Mouse (Mus musculus): ENCODE data around the gene Entpd1.
"Not testable (repeated sequence)": the region's sequence is repeated elsewhere in the genome, so short reads cannot be mapped to it uniquely, and the experiment has no call there.

Gene Entpd1

GRCm38 (mm10) chr19:40611830-40612506 lies at the start of gene Entpd1, which contains the start of gene Tctn3:
Gene Entpd1, plus strand, starts transcription at chr19:40612366.
Gene Tctn3, minus strand, starts transcription at chr19:40612233.
- peak; percentile 97 for DNase-seq

GRCm38 (mm10) chr19:40563880-40564645 lies 48.1 kb upstream of the Entpd1 start:
- DNase-seq = no peak

GRCm38 (mm10) chr19:40567616-40568015 lies 44.5 kb upstream of the Entpd1 start:
- no peak for DNase-seq

DNA sequence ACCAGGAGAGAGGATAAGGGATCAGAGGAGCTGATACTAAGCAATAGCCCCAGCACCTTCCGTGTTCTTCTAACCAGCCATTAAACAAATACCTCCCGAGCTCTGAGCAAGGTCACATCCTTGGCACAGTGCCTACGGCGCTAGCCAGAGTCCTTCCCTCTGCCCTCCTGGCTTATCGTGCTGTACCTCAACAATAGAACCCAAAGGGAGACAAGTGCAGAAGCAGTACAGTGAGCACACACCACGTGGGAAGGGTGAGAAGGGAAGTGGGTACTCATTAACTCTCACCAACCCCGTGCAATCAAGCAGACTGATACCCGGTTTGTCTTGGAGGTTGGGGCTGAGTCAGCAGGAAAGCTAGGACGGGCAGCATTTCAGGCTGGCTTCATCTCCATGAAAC lies 41.4 kb upstream of the Entpd1 start:
- peak; percentile 75 for DNase-seq

DNA sequence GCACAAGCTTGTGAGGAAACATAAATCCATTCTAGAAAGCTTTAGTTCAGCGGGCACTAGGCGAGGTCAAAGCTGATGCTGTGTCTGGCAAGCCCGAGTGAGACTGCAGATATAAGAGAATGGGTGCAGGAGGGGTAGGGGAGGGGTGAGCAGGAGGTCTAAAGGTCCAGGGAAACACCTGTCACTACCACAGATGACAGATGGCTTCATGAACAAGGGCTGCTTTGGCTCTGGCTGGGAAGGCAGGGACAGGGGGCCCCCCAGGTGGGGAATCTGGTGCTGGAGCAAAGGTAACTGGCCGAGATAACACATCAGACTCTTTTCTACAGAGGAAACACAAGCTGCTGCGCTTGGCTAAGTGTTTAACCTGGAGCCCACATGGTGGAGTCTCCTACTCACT lies 36.7 kb upstream of the Entpd1 start:
- DNase-seq = no peak

- no peak for DNase-seq
Observed at GRCm38 (mm10) chr19:40580902-40581301, 31.3 kb upstream of the Entpd1 start.

DNA sequence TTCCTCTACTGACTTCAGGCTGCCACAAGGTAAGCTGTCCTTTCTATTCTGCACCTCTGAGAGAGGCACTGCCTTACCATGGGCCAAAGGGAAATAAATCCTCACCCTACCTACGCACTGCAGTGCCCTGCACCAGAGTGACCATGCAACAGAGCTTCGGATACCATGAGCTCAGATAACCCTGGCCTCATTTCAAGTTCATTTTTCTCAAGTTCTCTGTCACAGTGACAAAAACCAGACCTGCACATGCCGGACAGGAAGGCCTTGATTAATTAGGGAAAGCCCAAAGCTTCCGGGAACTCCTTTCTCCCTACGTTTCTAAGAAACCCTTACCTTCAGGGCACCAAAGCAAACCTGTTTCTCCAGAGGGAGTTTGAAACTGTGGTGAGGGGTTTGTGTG lies 30.5 kb upstream of the Entpd1 start:
- DNase-seq = no peak

DNA sequence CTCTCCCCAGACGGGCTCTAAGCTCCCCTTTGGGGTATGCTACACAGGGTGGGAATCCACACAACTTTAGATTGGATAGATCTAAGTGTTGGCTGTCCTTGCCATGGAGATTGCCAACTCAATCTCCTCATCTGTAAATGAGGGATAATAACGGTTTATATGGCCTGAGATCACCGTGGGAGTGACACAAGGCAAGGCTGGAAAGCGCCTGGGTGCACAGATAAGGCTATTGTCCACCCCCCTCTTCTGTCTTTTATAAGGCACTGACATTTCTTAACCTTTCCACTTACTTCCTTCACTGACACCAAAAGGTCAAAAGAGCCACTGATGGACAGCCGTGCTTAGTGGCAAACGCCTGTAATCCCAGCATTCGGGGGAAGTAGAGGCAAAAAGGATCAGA lies 25.3 kb upstream of the Entpd1 start:
- DNase-seq = no peak

GRCm38 (mm10) chr19:40587491-40588292 lies 24.5 kb upstream of the Entpd1 start:
- no peak for DNase-seq

DNA sequence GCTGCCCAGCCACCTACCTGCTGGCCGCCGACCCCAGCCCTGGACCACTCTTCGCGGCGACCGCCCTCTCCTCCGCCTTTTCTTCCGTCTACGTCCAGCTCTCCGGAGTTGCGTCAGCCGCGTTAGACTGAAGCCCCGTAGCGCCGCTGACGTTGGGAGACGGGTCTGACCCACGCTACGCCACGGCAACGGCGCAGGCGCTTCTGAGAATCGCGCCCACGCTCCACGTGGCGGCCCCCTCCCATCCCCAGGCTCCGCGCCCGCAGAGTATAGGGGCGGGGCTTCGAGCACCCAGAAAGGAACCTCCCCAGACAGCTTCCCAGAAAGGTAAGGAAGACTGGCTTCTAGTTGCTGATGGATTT lies 23.9 kb upstream of the Entpd1 start, which contains the start of gene Aldh18a1:
Gene Aldh18a1 (minus strand): TSS at position 171 of the 362 bp plus-strand sequence.
- peak; percentile 96 for DNase-seq

DNA sequence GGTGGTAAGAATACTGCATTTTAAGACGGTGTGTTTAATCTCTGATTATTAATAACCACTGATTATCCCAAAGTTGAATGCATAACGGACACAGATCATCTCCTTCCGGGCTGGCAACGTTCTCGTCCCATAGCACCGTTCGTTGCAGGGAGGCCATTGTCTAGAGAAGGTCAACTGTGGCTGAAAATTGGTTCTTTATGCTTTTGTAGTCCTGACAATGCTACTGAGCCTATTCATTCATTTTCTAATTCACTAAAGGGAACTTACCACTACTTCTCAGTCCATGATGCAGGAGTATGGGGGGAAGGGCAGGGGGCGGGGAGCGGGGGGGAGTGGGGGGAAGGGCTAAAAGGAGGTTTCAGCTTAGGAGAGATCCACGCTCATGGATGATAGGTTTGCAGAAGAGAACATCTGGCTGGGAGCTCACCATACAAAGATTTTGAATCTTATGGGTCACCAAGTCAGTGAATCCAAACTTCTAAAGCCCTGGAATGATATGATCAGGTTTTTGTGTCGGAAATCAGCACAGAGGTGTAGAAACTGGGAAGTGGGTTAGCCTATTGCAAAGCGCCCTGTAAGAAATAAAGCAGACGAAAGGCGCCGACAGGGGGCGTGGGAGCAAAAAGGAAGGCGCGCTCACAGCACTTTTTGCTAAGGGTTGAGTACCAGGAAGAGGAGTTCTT lies 23.2 kb upstream of the Entpd1 start:
- peak; percentile 95 for DNase-seq

GRCm38 (mm10) chr19:40589530-40589880 lies 22.7 kb upstream of the Entpd1 start:
- no peak for DNase-seq

DNA sequence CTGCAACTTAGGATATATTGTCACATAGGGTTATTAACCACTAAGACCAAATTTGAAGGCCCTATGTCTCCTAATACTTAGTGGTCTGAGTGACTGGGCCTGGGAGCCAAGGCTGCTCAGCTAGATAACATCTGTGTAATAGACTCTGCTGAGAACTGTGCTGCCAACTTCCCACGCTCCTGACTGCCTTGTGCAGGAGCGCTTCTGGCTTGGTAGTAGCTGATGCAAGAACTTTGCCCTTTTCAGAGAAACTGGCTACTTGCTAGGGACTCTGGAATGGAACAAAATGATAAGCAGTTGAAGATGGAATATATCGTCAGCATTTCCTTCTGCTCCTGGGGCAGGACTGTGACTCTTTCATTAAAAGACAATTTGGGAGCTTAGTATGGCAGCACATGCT lies 16.9 kb upstream of the Entpd1 start:
- DNase-seq = no peak

DNA sequence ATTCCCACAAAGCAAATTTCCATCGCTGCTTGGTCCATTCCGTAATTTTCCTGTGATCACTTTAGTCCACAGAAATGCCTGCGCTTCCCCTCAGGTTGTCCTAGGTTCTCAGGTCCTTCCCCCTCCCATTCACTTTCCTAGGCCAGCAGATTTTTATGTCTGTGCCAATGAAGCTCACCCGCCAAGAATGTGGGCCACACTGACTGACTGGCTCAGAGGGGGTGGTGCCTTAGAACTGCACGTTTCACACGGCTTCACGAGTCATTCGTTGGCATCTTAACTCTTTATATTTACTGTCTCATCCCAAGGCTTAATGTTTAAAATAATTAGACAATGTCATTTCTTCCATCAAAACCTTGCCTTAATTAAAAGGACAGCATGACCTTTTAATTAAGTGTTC lies 16.3 kb upstream of the Entpd1 start:
- no peak for DNase-seq

DNA sequence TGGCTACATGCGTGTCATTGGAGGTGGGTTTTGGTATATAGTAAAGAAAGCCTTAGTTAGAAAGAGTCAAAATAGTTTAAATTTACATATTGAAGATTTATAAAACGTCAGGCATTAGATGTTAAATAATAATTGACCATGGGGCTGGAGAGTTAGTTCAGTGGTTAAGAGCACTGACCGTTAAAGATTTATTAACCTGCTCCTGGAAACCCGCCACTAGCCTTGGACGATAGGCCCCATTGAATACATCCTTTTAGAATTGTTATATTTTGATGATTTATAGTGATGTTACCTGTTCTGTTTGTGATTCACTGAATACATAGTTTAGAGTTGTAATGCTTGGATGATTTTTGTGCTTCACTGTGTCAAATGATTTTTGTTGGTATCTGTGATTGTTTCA lies 11.3 kb upstream of the Entpd1 start:
- peak; percentile 17 for DNase-seq

DNA sequence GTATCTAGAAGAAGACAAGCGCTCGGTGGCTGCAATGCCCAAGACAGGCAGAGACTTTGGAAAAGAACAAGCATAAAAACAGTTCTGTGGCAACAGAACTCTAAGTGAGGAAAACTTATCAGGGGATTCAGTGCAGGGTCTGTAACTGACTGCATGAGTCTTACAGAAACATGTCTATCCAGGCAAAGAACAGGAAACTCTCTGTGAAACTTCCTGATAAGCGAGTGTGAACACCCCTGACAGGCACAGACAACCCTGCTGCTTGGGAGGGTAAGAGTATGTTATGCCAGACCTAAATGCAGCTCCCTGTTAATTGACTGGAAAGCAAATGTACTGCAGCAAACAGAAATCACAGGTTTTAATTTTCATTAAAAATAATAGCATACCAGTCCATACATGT lies 10.3 kb upstream of the Entpd1 start:
- DNase-seq = no peak

GRCm38 (mm10) chr19:40605189-40605588 lies 7.0 kb upstream of the Entpd1 start:
- DNase-seq = no peak

- DNase-seq = no peak
Observed at GRCm38 (mm10) chr19:40607676-40608075, 4.5 kb upstream of the Entpd1 start.

- DNase-seq = no peak
Observed at GRCm38 (mm10) chr19:40614811-40615210, 2.6 kb downstream of the Entpd1 start.

- DNase-seq = no peak
Observed at GRCm38 (mm10) chr19:40616021-40616420, 3.9 kb downstream of the Entpd1 start.

DNA sequence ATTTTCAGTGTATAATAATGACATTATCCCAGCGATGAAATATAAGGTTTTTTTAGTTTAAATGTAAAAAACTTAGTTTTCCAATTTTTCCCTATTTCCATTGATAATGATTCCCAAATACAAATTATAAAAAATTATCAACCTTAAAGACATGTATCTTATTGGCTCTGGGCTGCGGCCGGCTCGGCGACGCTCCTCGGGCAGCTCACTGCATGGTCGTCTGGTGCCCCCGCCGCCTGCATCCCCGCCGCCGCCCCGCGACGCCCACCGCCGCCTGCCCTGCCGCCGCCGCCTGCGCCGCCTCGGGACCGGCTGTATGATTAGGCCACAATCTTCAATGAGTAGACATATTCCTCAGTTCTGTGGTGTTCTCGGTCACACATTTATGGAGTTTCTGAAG lies 9.4 kb downstream of the Entpd1 start:
- DNase-seq = not testable (repeated sequence)

GRCm38 (mm10) chr19:40625935-40626334 lies 13.8 kb downstream of the Entpd1 start:
- DNase-seq = no peak

DNA sequence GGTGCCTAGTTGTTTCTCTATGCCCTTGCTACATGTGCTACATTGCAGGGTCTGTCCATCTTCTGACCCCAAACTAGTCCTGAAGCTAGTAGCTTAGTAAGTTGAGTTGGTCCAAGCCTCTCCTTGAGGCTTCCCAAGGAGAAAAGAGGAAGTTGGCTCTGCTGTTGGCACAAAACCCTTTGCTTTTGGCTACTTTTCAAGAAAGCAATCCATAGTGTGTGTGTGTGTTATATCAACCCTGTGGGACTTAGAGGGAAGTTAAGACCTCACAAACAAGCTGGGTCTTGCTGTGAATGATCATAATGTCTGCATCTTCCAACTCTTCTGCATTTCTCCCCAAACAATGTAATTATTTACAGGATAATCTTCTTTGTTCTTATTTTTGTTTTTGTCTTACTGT lies 16.8 kb downstream of the Entpd1 start:
- DNase-seq = no peak

All from kidney, postnatal 10 days (tissue).